Mouse (Mus musculus) heart, adult 8-10 months (tissue): Measurements from ENCODE around the gene Ccdc102a. TPM values are rescaled to one million over a fixed set of nuclear protein-coding genes. Genes with fewer than 3 reads are reported as not detected.

Experiments used
- total RNA-seq, 4 experiments: library from RNA; stranded (reverse); gene quantifications; 2 replicates each; pipeline ENCODE4 v1.2.4; 2022

Ccdc102a gene
- total RNA-seq, 4 experiments from 2014 or later: 3.0 to 5.7 (median 4.4) TPM

Other genes with a start within 250 kb of the Ccdc102a start
- gene Pllp, start 221.8 kb downstream of the Ccdc102a start, total RNA-seq: under 1 TPM in 2 of 4 experiments, not detected in 2; 0.63 to 0.69 TPM
- gene Ccl22, start 172.5 kb downstream of the Ccdc102a start, total RNA-seq: not detected
- 1 to 10 TPM; 5.7 to 8.2 (median 7.2) TPM for gene Cx3cl1, start 146.1 kb downstream of the Ccdc102a start, total RNA-seq
- gene Ccl17, start 107.6 kb downstream of the Ccdc102a start, total RNA-seq: not detected
- gene Coq9, start 79.8 kb downstream of the Ccdc102a start, total RNA-seq: 100 to 1,000 TPM; 675 to 794 (median 735) TPM
- 10 to 100 TPM; 72.2 to 85.6 (median 78.5) TPM for gene Ciapin1, start 79.7 kb downstream of the Ccdc102a start, total RNA-seq
- gene Polr2c, start 60.6 kb downstream of the Ccdc102a start, total RNA-seq: 10 to 100 TPM; 65.4 to 71.4 (median 68.7) TPM
- 10 to 100 TPM in 3 of 4 experiments, 1 to 10 TPM in 1; 9.2 to 15.2 (median 14.8) TPM for gene Dok4, start 41.8 kb downstream of the Ccdc102a start, total RNA-seq
- gene Adgrg5, start 5.6 kb upstream of the Ccdc102a start, total RNA-seq: under 1 TPM in 1 of 4 experiments, not detected in 3; 0.57 TPM
- gene Adgrg1, start 56.7 kb upstream of the Ccdc102a start, total RNA-seq: 10 to 100 TPM; 41.3 to 63.6 (median 51.8) TPM
- gene Adgrg3, start 99.6 kb upstream of the Ccdc102a start, total RNA-seq: 1 to 10 TPM in 3 of 4 experiments, under 1 TPM in 1; 0.75 to 1.3 (median 1.2) TPM
- not detected for gene Drc7, start 137.0 kb upstream of the Ccdc102a start, total RNA-seq
- 1 to 10 TPM; 5.4 to 7.2 (median 7.1) TPM for gene Katnb1, start 163.1 kb upstream of the Ccdc102a start, total RNA-seq